Mouse (Mus musculus): Measurements from ENCODE around the gene Tmsb10.

Gene Tmsb10

GRCm38 (mm10) chr6:72937430-72937829, 21.1 kb downstream of the Tmsb10 start:
- TF ChIP-seq GATA4 (IDR thresholded peaks at IDR 0.05; ENCODE audit: insufficient replicate concordance, low read length), result no peak

DNA sequence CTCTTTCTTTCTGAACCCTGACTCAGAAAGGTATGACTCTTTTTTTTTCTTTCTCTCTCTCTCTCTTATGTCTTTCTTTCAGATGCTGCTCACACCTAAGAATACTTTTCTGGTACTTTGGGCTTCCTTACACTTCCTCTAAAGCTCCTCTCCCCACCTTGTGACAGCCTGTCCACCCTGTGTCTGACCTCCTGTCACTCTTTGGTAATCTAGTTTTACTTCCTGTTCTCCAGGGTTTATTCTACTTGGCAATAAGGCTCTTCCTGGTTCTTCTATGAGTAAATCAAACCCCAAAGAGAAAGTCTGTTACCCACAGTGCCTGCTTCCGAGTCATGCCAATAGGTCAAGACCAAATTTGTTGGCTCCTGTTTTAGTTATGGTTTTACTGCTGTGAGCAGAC, 25.6 kb downstream of the Tmsb10 start:
- no peak for TF ChIP-seq GATA4 (IDR thresholded peaks at IDR 0.05; ENCODE audit: insufficient replicate concordance, low read length)

DNA sequence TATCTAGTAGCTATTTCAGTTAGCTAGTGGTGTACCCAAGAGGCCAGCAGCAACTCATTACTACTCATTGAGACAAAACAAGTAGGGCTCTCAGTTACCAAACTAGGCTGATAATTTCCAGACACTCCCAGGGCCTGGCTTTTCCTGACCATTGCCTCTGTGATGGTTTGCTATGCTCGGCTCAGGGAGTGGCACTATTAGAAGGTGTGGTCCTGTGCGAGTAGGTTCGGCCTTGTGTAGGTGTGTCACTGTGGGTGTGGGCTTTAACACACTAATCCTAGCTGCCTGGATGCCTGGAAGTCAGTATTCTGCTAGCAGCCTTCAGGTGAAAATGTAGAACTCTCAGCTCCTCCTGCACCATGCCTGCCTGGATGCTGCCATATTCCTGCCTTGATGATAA, 27.0 kb downstream of the Tmsb10 start:
- TF ChIP-seq GATA4 (IDR thresholded peaks at IDR 0.05; ENCODE audit: insufficient replicate concordance, low read length), result no peak

- TF ChIP-seq GATA4 (IDR thresholded peaks at IDR 0.05; ENCODE audit: insufficient replicate concordance, low read length), result no peak
These were observed 28.7 kb downstream of the Tmsb10 start for GRCm38 (mm10) chr6:72929795-72930398.

DNA sequence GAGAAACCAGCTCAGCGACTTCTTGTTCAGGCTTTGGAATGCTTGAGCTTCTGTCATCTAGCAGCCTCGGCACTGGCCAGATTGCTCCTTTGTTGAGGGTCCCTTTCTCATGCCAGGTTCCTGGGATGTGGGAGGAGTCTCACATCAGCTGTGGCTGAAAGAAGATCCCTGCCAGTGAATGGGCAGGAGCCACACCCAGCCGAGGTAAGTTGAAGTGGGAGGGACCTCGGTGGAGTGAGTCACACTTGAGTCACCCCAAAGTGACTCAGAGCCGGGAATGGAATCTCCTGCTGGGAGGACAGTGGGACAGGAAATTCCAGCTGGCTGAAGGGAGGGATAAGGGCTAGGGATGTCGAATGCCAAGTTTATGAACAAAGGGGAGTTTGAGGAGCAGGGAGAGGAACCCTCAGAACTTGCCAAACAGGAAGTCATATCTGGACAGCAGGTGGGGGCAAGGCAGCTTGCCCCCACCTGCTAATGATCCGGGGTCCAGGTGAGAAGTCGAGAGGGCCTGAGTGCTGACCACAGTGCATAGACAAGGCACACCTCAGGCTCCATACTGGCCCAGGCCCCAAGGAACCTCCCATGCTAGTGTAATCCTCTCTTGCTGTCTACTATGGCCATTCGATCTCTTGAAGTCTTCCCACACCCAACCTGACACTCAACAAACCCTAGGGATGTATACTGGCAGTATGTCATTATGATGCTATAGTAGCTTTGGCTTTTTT, 31.6 kb downstream of the Tmsb10 start:
- peak; percentile 15; the same call in 1 of the 2 replicates for TF ChIP-seq GATA4 (IDR thresholded peaks at IDR 0.05; ENCODE audit: insufficient replicate concordance, low read length)

DNA sequence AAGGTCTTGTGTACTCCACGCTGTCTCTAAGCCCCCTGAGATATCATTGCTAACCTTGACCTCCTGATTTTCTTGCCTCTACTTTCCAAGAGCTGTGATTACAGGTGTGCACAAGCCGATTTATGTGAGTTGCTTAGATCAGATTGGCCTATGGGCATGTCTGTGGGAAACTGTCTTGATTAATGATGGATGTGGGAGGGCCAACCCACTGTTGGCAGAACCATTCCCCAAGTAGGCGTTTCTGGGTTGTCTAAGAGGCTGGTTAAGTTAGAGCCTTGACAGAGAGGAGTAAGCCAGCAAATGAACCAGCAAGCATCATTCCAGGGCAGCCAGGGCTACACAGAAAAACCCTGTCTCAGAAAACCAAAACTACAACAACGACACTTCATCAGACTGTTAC, 32.5 kb downstream of the Tmsb10 start:
- no peak for TF ChIP-seq GATA4 (IDR thresholded peaks at IDR 0.05; ENCODE audit: insufficient replicate concordance, low read length)

- TF ChIP-seq GATA4 (IDR thresholded peaks at IDR 0.05; ENCODE audit: insufficient replicate concordance, low read length), result no peak
These were observed 35.2 kb downstream of the Tmsb10 start for GRCm38 (mm10) chr6:72923381-72923780.

- no peak for TF ChIP-seq GATA4 (IDR thresholded peaks at IDR 0.05; ENCODE audit: insufficient replicate concordance, low read length)
These were observed 37.5 kb downstream of the Tmsb10 start for GRCm38 (mm10) chr6:72921081-72921480.

GRCm38 (mm10) chr6:72918510-72919033, 40.0 kb downstream of the Tmsb10 start:
- no peak for TF ChIP-seq GATA4 (IDR thresholded peaks at IDR 0.05; ENCODE audit: insufficient replicate concordance, low read length)

- no peak for TF ChIP-seq GATA4 (IDR thresholded peaks at IDR 0.05; ENCODE audit: insufficient replicate concordance, low read length)
These were observed 42.2 kb downstream of the Tmsb10 start for GRCm38 (mm10) chr6:72916330-72916729.

DNA sequence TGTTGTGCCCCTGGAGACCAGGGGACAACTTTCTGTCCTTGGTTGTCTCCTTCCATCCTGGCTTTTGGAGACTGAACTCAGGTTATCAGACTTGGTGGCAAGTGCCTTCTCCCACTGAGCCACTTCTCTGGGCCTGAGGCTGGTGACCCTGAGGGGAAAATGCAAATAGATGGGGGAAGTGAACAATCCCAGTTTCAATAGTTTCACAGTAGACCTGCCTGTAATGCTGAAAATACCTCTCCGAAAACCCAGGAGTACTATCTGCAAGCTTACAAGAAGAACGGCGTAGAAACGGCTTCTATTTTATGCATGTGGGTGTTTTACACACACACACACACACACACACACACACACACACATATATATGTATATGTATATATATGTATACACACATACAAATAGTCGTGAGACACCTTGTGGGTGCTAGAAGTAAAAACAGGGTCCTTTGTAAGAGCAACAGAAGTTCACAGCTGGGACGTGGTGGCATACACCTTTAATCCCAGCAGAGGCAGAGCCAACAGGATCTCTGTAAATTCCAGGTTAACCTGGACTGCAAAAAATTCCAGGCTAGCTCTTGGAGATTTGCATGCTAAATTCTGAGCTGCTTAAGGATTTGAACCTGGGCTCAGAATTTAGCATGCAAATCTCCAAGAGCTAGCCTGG, 44.3 kb downstream of the Tmsb10 start:
- TF ChIP-seq GATA4 (IDR thresholded peaks at IDR 0.05; ENCODE audit: insufficient replicate concordance, low read length), result no peak

DNA sequence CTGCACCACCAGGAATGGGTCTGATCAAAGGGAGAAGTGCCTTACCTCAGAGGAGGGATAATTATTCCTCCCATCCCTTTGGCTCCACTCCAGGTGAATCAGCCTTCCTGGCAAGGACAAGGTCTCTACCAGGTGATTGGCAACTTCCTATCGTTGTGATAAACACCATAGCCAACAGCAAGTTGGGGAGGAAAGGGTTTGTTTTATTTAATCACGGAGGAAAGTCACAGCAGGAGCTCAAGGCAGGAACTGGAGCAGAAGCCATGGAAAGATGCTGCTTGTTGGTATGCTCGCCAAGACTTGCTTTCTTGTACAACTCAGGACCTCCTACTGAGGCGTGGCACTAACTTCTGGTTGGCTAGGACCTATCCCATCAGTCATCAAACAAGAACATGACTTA, 47.3 kb downstream of the Tmsb10 start:
- no peak for TF ChIP-seq GATA4 (IDR thresholded peaks at IDR 0.05; ENCODE audit: insufficient replicate concordance, low read length)
